Mouse (Mus musculus) splenic B cell, adult 2 months (primary cell): Measurements from ENCODE around the gene Gm40193.
"Not testable (repeated sequence)": the region's sequence is repeated elsewhere in the genome, so short reads cannot be mapped to it uniquely, and the experiment has no call there.

Source experiments
- DNase-seq: peaks from one replicate; pipeline ENCODE4 v3.0.0-alpha.2; 2011; ENCODE audit warnings: low read depth, low spot score
- H3K27me3 ChIP-seq: 2 replicates; pipeline ENCODE4 v1.6.1; 2012; ENCODE audit warnings: mild to moderate bottlenecking, low read length, moderate library complexity, mixed read lengths; ENCODE audit not compliant: control insufficient read depth, poor library complexity, insufficient read depth, severe bottlenecking
- H3K36me3 ChIP-seq: 2 replicates; pipeline ENCODE4 v1.6.1; 2012; ENCODE audit warnings: mild to moderate bottlenecking, low read length, moderate library complexity, mixed read lengths; ENCODE audit not compliant: control insufficient read depth, poor library complexity, insufficient read depth, severe bottlenecking

The Gm40193 gene

DNA sequence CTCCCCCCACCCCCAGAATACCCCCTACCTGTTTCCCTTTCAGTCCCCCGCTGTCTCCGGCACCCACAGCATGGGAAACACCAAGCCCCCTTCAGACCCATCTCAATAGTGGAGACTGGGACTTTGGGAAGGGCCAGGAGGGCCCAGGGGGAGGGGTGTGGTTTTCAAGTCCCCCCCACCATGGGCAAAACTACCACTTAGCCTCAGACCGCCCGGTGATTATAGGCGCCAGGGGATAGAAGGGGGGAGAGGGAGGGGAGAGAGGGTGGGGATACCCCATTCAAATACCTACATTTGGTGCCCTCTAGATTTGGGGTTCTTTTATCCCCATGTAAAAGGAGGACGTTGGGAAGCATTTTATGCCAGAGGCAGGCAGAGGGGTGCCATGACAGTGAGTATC lies at the start of gene Gm40193:
Gene Gm40193 (minus strand): TSS at position 101 of the 400 bp plus-strand sequence.
- no peak for DNase-seq
- H3K36me3 ChIP-seq, result no peaks in the 10 kb centered on the region
- no peaks in the 10 kb centered on the region for H3K27me3 ChIP-seq

DNA sequence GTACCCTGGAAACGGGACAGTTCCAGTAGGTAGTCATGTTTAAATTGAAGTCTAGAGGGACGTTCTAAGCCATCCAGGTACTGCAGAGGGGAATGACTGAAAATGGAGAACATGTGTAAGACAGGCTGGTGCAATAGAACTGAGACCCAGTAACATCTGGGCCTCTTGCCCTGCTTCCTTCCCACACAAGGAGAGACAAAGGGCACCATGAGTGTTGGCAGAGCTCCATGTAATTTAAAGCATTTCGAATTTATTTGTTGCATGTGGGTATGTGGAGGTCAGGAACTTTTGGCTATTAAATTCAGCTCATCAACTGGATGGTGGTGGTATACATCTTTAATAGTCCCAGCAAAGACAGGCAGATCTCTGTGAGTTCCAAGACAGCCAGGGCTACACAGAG lies 49.5 kb upstream of the Gm40193 start:
- no peaks in the 10 kb centered on the region for H3K36me3 ChIP-seq
- H3K27me3 ChIP-seq, result no peaks in the 10 kb centered on the region
- DNase-seq, result no peak

DNA sequence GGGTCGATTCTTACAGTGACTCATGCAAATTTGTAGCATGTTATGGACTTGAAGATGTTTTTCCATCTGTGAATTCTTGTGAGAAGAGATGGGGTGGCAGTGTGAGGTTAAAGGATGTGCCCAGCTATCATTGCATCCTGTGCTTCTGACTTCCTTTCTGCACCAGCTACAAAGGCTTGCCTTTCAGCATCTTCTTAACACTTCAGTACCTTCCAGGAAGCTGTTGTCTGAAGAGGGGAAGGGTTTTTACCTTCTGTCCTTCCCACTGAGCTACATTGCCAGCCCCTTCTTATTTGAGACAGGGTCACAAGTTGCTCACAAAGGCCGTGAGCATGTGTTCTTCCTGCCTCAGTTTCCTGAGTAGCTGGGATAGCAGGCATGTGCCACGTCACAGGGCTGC lies 48.2 kb upstream of the Gm40193 start:
- Histone ChIP-seq H3K36me3 (no peaks in the 10 kb centered on the region), H3K27me3 (no peaks in the 10 kb centered on the region)
- peak; percentile 46 for DNase-seq

DNA sequence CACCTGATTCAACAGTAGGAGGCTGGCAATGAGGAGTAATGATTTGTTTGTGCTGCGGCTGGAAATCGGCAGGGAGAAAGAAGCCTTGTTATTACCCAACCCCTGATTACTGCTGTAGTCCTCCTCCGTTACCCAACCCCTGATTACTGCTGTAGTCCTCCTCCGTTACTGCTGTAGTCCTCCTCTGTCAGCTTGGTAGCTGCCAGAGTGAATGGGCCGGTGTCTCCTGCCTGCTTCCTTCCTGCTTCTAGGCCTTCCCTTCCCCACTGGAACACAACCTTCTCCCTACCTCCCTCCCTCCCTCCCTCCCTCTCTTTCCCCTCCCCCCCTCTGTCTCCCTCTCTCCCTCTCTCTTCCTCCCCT lies 47.6 kb upstream of the Gm40193 start:
- Histone ChIP-seq H3K27me3 (no peaks in the 10 kb centered on the region), H3K36me3 (no peaks in the 10 kb centered on the region)
- no peak for DNase-seq

DNA sequence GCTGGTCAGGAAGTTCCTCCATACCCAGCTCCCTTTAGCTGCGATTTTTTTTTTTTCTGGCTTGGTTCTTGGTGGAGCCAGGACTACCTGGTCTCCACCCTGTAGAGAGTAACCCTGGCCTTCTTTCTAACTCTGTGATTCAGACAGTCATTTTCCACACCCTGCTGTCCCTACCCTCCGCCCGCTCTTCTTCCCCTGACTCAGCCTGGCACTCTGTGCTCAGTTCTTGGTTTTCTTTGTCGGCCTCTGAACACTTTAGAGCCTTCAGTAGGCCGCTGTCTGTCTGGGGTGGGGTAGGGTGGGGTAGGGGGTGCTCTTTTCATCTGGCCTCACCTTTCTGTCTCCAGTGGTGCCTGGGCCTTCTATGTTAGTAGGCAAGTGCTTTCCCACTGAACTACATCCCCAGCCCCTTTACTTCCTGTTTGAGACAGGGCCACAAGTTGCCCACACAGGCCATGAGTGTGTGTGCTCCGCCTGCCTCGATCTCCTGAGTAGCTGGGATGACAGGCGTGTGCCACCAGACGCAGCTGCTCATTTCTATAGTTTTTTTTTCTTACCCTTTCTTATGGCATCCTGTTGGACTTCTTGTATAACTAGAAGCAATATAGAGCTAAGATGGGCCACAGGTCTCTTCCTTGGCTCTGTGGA lies 47.1 kb upstream of the Gm40193 start:
- H3K27me3 ChIP-seq, result no peaks in the 10 kb centered on the region
- no peak for DNase-seq
- H3K36me3 ChIP-seq, result no peaks in the 10 kb centered on the region

DNA sequence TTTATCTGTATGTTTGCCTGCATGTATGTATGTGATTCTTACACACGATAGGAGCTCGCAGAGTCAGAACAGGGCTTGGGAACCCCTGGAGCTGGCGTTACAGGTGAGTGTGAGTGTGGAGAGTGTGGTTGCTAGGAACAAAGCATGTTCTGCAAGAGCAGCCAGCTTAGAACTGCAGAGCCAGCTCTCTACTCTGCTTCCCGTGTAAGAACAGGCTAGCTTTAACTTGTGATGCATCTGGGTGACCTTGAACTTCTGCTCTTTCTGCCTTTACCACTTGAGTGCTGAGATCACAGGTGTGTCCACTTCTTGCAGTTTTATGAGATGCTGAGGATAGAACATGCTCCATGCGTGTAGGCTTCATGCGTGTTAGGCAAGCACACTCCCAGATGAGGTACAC lies 46.2 kb upstream of the Gm40193 start:
- H3K36me3 ChIP-seq, result no peaks in the 10 kb centered on the region
- no peak for DNase-seq
- no peaks in the 10 kb centered on the region for H3K27me3 ChIP-seq

DNA sequence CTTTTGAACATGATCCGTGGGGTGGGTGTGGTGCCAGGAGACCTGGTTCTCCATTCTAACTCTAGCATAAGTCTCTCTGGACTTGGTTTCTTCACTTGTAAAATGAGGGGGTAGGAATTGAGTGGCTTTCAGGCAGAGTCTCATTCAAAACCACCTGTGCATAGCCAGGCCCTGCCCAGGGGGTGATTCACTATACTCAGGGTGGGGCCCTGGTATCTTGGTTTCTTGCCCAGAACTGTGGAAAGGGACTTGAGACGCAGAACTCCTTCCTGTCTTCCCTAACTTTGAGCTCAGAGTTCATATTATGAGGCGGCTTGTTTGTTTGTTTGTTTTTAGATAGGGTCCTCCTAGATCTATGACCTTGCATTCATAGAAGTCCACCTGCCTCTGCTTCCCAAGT lies 44.5 kb upstream of the Gm40193 start:
- DNase-seq, result no peak
- no peaks in the 10 kb centered on the region for H3K27me3 ChIP-seq
- no peaks in the 10 kb centered on the region for H3K36me3 ChIP-seq

DNA sequence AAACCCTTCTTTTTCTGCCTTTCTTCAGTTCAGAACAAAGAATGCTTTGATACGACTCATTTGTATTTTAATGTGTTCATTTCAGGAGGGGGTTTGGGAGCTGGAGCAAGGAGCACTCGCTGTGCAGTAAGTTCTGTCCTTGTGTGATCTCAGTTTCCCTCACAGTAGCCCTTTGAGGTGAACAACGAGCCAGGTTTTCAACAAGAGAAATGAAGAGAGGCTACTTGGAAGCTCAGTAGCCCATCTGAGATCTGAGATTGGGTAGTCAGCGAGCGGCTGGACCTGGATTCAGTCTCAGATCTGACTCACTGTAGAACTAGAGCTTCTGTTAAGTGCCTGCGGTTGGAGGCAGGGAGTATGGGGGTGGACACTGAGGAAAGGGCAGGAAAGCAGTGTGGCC lies 41.1 kb upstream of the Gm40193 start:
- Histone ChIP-seq H3K36me3 (no peaks in the 10 kb centered on the region), H3K27me3 (no peaks in the 10 kb centered on the region)
- DNase-seq, result no peak

DNA sequence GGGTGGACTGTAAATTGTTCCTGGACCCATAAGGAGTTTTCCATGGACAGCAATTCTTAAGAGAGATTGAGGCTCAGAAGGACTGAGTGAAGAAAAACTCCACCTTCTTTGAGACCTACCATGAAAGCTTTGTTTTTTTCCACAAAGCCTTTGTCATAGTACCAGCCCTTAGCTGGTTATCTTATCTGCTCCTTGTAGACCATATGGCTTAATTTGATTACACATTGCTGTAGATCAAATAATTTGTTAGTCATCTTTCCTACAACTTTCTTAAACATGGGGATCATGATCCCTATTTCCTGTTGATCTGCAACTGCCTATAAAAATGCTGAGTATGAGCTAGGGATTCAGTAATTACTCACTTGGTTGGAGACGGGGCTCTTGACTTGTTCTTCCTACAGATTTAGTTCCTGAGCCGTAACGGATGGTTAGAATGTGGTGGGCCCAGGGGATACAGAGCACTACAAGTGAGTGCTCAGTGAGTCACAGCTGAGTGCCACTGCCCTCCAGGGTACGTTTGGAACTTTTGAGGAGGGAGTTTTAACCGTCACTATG lies 39.7 kb upstream of the Gm40193 start:
- no peaks in the 10 kb centered on the region for H3K36me3 ChIP-seq
- H3K27me3 ChIP-seq, result no peaks in the 10 kb centered on the region
- DNase-seq, result no peak

DNA sequence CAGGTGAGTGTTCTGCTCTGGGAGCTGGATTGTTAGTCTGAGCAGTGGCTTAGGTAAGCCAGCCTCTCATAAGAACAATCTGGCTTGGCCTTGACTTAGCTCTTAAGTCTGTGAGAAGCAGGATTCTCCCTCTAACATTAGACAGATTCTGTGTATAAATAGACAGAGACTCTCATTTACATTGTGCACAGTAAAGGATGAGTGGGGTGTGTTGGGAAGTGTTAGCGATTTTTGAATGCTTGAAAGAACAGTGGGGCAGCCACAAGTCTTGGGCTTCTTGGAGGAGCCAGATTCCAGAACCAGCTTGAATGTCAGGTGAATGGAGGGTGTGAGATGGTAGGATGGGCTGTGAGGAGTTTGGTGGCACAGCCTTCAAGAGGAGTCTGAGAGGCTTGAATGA lies 38.9 kb upstream of the Gm40193 start:
- DNase-seq, result no peak
- Histone ChIP-seq H3K27me3 (no peaks in the 10 kb centered on the region), H3K36me3 (no peaks in the 10 kb centered on the region)

DNA sequence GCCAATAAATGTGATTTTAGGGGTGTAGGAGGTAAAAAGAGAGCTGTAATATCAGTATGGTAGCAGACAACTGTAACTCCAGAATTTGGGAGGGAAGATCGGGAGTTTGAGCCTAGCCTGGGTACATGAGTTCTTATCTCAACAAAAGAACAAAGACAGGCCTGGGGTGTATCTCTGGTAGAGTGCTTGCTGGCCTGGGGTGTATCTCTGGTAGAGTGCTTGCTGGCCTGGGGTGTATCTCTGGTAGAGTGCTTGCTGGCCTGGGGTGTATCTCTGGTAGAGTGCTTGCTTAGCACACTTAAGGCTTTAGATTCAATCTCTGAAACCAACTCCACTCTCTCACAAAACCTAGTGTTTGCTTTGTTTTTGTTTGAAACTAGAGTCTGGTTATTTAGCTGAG lies 37.9 kb upstream of the Gm40193 start:
- H3K27me3 ChIP-seq, H3K36me3 ChIP-seq, DNase-seq: not testable (repeated sequence)

DNA sequence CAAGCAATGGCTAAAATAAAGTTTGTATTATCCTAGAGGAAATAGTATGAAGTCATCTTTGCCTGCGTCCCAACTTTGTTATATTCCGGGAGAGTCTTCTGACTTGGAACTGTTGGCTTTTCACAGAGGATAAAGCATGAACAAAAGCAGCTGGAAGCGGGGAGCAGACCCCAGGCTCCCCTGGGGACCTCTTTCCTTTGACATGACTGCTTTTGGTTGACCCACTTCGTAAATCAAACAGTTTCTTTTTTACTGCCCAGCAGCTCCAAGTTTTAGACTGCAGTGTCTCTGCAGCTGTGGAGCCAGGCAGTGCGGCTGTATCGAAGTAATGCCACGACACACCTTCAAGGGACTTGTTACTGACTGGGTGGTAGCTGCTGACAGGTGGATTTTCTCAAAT lies 33.8 kb upstream of the Gm40193 start:
- Histone ChIP-seq H3K27me3 (no peaks in the 10 kb centered on the region), H3K36me3 (no peaks in the 10 kb centered on the region)
- DNase-seq, result no peak

DNA sequence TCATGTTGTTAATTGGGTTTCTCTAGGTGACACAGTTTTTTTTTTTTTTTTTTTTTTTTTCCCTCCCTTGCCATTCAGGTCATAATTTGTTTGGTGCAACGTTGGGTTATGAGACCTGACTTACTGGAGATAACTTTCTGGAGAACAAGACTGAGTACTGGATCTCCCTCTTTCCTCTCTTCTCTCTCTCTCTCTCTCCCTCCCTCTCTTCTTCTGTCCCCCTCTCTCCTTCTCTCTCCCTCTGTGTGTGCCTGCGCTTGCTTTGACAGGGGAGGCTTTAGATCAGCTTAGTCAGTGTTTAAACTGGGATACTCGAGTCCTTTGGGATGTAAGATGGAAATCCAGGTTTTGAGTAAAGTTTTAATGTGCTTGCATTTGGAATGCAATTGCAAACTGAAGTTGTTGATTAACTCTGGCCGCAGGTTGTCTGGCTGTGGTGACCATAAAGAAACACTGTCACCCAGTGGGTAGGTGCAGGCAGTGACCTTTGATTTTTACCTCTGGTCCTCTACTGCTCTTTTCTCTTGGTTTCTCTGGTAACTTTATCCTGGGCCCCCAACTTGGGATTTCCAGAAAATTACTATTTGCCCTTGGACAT lies 31.6 kb upstream of the Gm40193 start:
- no peaks in the 10 kb centered on the region for H3K36me3 ChIP-seq
- no peaks in the 10 kb centered on the region for H3K27me3 ChIP-seq
- DNase-seq, result no peak

DNA sequence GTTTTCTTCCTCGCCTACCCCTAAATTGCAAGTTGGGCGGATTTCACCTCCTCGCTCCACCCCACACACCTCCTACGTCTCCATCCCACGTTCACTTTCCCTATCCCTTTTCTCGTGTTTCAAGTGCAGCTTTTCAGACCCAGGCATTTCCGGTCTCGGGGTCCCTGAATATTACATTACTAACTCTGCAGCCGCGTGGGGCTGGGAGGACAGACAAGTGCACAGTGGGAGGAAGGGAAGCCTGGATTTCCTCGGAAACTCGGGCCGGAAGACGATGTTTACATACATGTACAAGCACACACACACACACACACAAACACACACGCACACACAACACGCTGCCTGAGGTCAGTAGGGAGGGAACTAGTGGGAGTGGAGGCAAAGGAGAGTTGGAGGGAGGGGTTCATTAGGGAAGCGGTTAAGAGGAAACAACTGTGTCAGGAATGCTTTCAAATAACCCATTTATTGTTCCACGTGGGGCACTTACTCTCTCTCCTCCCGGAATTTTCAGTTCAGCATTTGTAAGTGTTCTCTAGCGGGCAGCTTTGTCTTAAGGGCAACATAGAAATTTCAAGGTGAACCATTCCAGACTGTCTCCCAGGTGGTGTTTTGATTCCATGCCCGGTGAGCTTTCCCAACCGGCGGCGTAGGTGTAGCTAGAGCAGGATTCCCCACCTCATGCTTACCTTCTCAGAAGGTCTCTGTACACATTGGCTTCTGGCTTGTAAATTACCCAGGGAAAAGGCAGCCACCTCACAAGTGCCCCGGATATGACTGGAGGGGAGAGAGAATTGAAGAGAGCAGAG lies 30.9 kb upstream of the Gm40193 start:
- no peaks in the 10 kb centered on the region for H3K36me3 ChIP-seq
- DNase-seq, result peak; percentile 38

DNA sequence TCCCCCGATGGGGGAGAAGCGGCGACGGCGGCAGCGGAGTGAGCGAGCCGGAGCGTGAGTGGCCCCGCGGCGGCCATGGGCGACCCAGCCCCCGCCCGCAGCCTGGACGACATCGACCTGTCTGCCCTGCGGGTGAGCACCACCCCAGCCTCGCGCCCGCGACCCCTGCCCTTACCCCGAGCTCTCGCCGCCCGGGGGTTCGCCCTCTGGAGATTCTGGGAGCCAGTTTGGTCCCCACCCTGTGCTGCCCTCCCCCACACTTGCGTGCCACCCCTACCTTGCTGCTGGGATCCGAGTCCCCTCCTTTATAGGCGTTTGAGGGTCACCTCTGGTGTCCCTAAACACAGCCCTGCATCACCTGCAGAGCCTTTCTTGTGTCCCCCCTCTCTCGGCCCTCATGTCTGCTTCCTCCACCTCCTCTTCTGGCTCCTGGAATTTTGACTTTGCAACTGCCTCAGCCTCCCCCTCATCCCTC lies 30.3 kb upstream of the Gm40193 start:
- H3K36me3 ChIP-seq, result no peaks in the 10 kb centered on the region
- DNase-seq, result no peak

More for the DNA sequence above, 30.9 kb upstream of the Gm40193 start:
- H3K27me3 ChIP-seq, result no peaks in the 10 kb centered on the region

More for the DNA sequence above, 30.3 kb upstream of the Gm40193 start:
- no peaks in the 10 kb centered on the region for H3K27me3 ChIP-seq
